Mouse (Mus musculus) liver, postnatal 0 days (tissue): ENCODE data around the gene Vps37d. TPM values are rescaled to one million over a fixed set of nuclear protein-coding genes. Genes with fewer than 3 reads are reported as not detected.

ENCODE experiments used
- ATAC-seq: fragments of 200-750 bp; cut with Nextera tagmentation; 2 replicates; pipeline ENCODE4 v1.8.0; 2017; ENCODE audit warnings: mild to moderate bottlenecking, moderate library complexity
- DNase-seq: peaks from one replicate; pipeline ENCODE4 v3.0.0-alpha.2; 2016
- H3K27ac ChIP-seq: fragments of 300-500 bp; sonication (generic); 2 replicates; pipeline ENCODE4 v1.5.1; 2014; ENCODE audit warnings: antibody characterized with exemption, moderate library complexity, mild to moderate bottlenecking, low read depth
- H3K27me3 ChIP-seq: fragments of 300-500 bp; sonication (generic); 2 replicates; pipeline ENCODE4 v1.6.1; 2014; ENCODE audit warnings: low read length, control low read depth, mixed read lengths; ENCODE audit not compliant: insufficient read depth
- H3K36me3 ChIP-seq: fragments of 300-500 bp; sonication (generic); replicated peaks from 2 replicates; pipeline ENCODE4 v1.6.1; 2014; ENCODE audit warnings: mild to moderate bottlenecking, control low read depth, low read length, moderate library complexity, mixed read lengths; ENCODE audit not compliant: insufficient read depth
- H3K4me1 ChIP-seq: fragments of 300-500 bp; sonication (generic); 2 replicates; pipeline ENCODE4 v1.6.1; 2014; ENCODE audit warnings: antibody characterized with exemption, mild to moderate bottlenecking, control low read depth; ENCODE audit not compliant: insufficient read depth
- H3K4me2 ChIP-seq: fragments of 300-500 bp; sonication (generic); 2 replicates; pipeline ENCODE4 v1.6.1; 2014; ENCODE audit warnings: low read depth, mild to moderate bottlenecking, low read length, moderate library complexity, mixed read lengths
- H3K4me3 ChIP-seq: fragments of 300-500 bp; sonication (generic); 2 replicates; pipeline ENCODE4 v1.5.1; 2014; ENCODE audit warnings: low read depth, low read length
- H3K9ac ChIP-seq: fragments of 300-500 bp; sonication (generic); replicated peaks from 2 replicates; pipeline ENCODE4 v1.6.1; 2014; ENCODE audit warnings: mild to moderate bottlenecking, moderate library complexity
- H3K9me3 ChIP-seq: fragments of 300-500 bp; sonication (generic); 2 replicates; pipeline ENCODE4 v1.6.1; 2016; ENCODE audit warnings: mild to moderate bottlenecking, control low read depth, low read length, mixed read lengths
- CTCF ChIP-seq: sonication (generic); IDR thresholded peaks from 2 replicates; pipeline ENCODE4 v1.5.1; 2016; ENCODE audit warnings: antibody characterized with exemption, low read depth
- EP300 ChIP-seq: IDR thresholded peaks from 2 replicates; pipeline ENCODE4 v1.6.1; 2016; ENCODE audit warnings: antibody characterized with exemption, low read depth, mild to moderate bottlenecking
- WGBS: fragments of 180-500 bp; shearing (Covaris S2); extraction: QIAGEN DNeasy Blood & Tissue Kit; methylation state at CpG from one replicate; pipeline ENCODE4 v1.1.7; 2014; ENCODE audit not compliant: insufficient replicate concordance; 5-methylcytosine and 5-hydroxymethylcytosine counted together
- polyA plus RNA-seq: library from polyadenylated mRNA; unstranded; fragments of >200 nt; fragmentation: Nextera tagmentation; extraction: Ambion mirVana; gene quantifications from 2 replicates; pipeline ENCODE4 v1.2.1, GENCODE M21; 2015

The Vps37d gene
- polyA plus RNA-seq, 1 experiment from 2014 or later = 0.80 TPM

- ATAC-seq (peak; percentile 92), DNase-seq (peak; percentile 71)
- H3K4me1 ChIP-seq = peaks cover 20% of the 10 kb centered on the region
- no peaks in the 10 kb centered on the region for H3K36me3 ChIP-seq
- peak overlapping the region; percentile 33 for H3K9ac ChIP-seq
- H3K27me3 ChIP-seq = peaks cover 6% of the 10 kb centered on the region
- peak overlapping the region; percentile 90 for H3K27ac ChIP-seq
- no peak overlapping the region for H3K4me3 ChIP-seq
- no peak for TF ChIP-seq CTCF
- TF ChIP-seq EP300 = 0 out of 2 replicates have a peak, but pooled peaks have one; percentile 31
- peak overlapping the region; percentile 56 for H3K4me2 ChIP-seq
- WGBS = 30% methylated on average over 18 of the region's 18 CpGs
- H3K9me3 ChIP-seq = no peaks in the 10 kb centered on the region
Measured at GRCm38 (mm10) chr5:135029007-135029854, 48.8 kb downstream of the Vps37d start.

GRCm38 (mm10) chr5:135025899-135026298, 52.2 kb downstream of the Vps37d start:
- WGBS = 33% methylated on average over 7 of the region's 7 CpGs
- Histone ChIP-seq H3K27ac (no peak overlapping the region), H3K9me3 (no peaks in the 10 kb centered on the region), H3K4me3 (no peak overlapping the region), H3K4me2 (no peak overlapping the region), H3K36me3 (no peaks in the 10 kb centered on the region), H3K27me3 (peaks cover 12% of the 10 kb centered on the region), H3K4me1 (peaks cover 31% of the 10 kb centered on the region), H3K9ac (no peak overlapping the region)
- TF ChIP-seq EP300 = no peak
- no peak for TF ChIP-seq CTCF
- DNase-seq (no peak), ATAC-seq (no peak)

GRCm38 (mm10) chr5:135024665-135025224, 53.3 kb downstream of the Vps37d start:
- WGBS = 24% methylated on average over 11 of the region's 11 CpGs
- H3K4me1 ChIP-seq = peaks cover 31% of the 10 kb centered on the region
- TF ChIP-seq EP300 (no peak), CTCF (no peak)

GRCm38 (mm10) chr5:135023344-135024173, 54.5 kb downstream of the Vps37d start, which contains the start of gene Stx1a:
Gene Stx1a, plus strand, starts transcription at chr5:135023482.
- H3K27ac ChIP-seq = no peak within 1 kb of the TSS
- peak within 1 kb of the TSS; percentile 50 for H3K4me3 ChIP-seq
- peak within 1 kb of the TSS; percentile 79 for H3K4me2 ChIP-seq
- peak within 1 kb of the TSS; percentile 57 for H3K9ac ChIP-seq
- no peaks in the 10 kb centered on the region for H3K9me3 ChIP-seq
- peaks cover 12% of the 10 kb centered on the region for H3K27me3 ChIP-seq
- DNase-seq = peak; percentile 82
- no peak for TF ChIP-seq EP300
- TF ChIP-seq CTCF = no peak
- peaks cover 24% of the 10 kb centered on the region for H3K4me1 ChIP-seq
- H3K36me3 ChIP-seq = no peaks in the 10 kb centered on the region
- peak; percentile 83 for ATAC-seq
- under 1% methylated on average over 56 of the region's 61 CpGs for WGBS

More at GRCm38 (mm10) chr5:135024665-135025224, 53.3 kb downstream of the Vps37d start:
- Histone ChIP-seq H3K9ac (no peak overlapping the region), H3K9me3 (no peaks in the 10 kb centered on the region), H3K4me2 (0 out of 2 replicates have a peak overlapping the region, but pooled peaks have one; percentile 79), H3K4me3 (no peak overlapping the region), H3K27ac (no peak overlapping the region), H3K27me3 (peaks cover 12% of the 10 kb centered on the region), H3K36me3 (no peaks in the 10 kb centered on the region)
- no peak for ATAC-seq
- DNase-seq = no peak

Other genes starting within 250 kb of the Vps37d start
- gene Tmem270, start 171.5 kb downstream of the Vps37d start, polyA plus RNA-seq = not detected in 2 replicates
- gene Cldn13, start 162.7 kb downstream of the Vps37d start, polyA plus RNA-seq = 138 and 152 TPM in 2 replicates
- gene Mettl27, start 145.9 kb downstream of the Vps37d start, polyA plus RNA-seq = 17.3 and 21.7 TPM in 2 replicates
- 0.13 and 0.32 TPM in 2 replicates for gene Cldn4, start 131.3 kb downstream of the Vps37d start, polyA plus RNA-seq
- gene Cldn3, start 92.1 kb downstream of the Vps37d start, polyA plus RNA-seq = 65.0 and 73.7 TPM in 2 replicates
- 47.9 and 49.2 TPM in 2 replicates for gene Abhd11, start 69.1 kb downstream of the Vps37d start, polyA plus RNA-seq
- 2.3 and 2.5 TPM in 2 replicates for gene Stx1a, start 54.8 kb downstream of the Vps37d start, polyA plus RNA-seq
- 28.7 and 33.3 TPM in 2 replicates for gene Dnajc30, start 14.1 kb downstream of the Vps37d start, polyA plus RNA-seq
- 38.3 TPM in 2 replicates for gene Bud23, start 13.3 kb downstream of the Vps37d start, polyA plus RNA-seq
- 18.2 and 19.5 TPM in 2 replicates for gene Mlxipl, start 11.6 kb upstream of the Vps37d start, polyA plus RNA-seq
- gene Tbl2, start 71.4 kb upstream of the Vps37d start, polyA plus RNA-seq = 10.4 and 12.3 TPM in 2 replicates
- 30.1 and 32.6 TPM in 2 replicates for gene Bcl7b, start 90.0 kb upstream of the Vps37d start, polyA plus RNA-seq
- 10.5 and 11.7 TPM in 2 replicates for gene Baz1b, start 109.0 kb upstream of the Vps37d start, polyA plus RNA-seq
- gene Fzd9, start 173.0 kb upstream of the Vps37d start, polyA plus RNA-seq = 0.16 and 0.25 TPM in 2 replicates